Mouse (Mus musculus) CH12.LX (cell line): Measurements from ENCODE around the gene Psmb9. TPM values are rescaled to one million over a fixed set of nuclear protein-coding genes. Genes with fewer than 3 reads are reported as not detected.

Source experiments
- DNase-seq: peaks from one replicate; pipeline ENCODE4 v3.0.0-alpha.2; 2013; ENCODE audit errors: extremely low read depth
- H3K27ac ChIP-seq: 2 replicates; pipeline ENCODE4 v1.5.1; 2012; ENCODE audit warnings: low read depth, mild to moderate bottlenecking, control low read depth, moderate library complexity; ENCODE audit not compliant: insufficient read depth
- H3K27me3 ChIP-seq: replicated peaks from 2 replicates; pipeline ENCODE3; 2012; ENCODE audit warnings: inconsistent platforms
- H3K36me3 ChIP-seq, 2 experiments: replicated peaks in 1 of 2; 2 replicates each; pipeline versions ENCODE3 to v1.6.1; 2012; ENCODE audit warnings: inconsistent platforms in 1 of 2, low read length in 1 of 2, mild to moderate bottlenecking in 1 of 2, mixed read lengths in 1 of 2, moderate library complexity in 1 of 2; ENCODE audit not compliant: control insufficient read depth in 1 of 2, insufficient read depth in 1 of 2
- H3K4me1 ChIP-seq, 2 experiments: 2 replicates each; pipeline ENCODE4 v1.6.1; 2012; ENCODE audit warnings: inconsistent platforms in 1 of 2, moderate library complexity in 1 of 2; ENCODE audit not compliant: insufficient read depth in 2 of 2, control insufficient read depth in 1 of 2
- H3K4me2 ChIP-seq: 2 replicates; pipeline ENCODE4 v1.6.1; 2012; ENCODE audit warnings: low read depth, mild to moderate bottlenecking, control low read depth; ENCODE audit not compliant: poor library complexity, insufficient read depth, severe bottlenecking
- H3K4me3 ChIP-seq, 3 experiments: fragments of 150-350 bp in 1 of 3; sonication (generic) in 1 of 3; replicated peaks in 1 of 3; 2 replicates each; pipeline versions ENCODE3 to v1.5.1; 2011 to 2012; ENCODE audit warnings: low read depth in 2 of 3, low read length in 2 of 3, mild to moderate bottlenecking in 2 of 3, moderate library complexity in 2 of 3, control low read depth in 1 of 3, improper control_type of control experiment in 1 of 3, inconsistent platforms in 1 of 3, mixed read lengths in 1 of 3; ENCODE audit not compliant: poor library complexity in 1 of 3
- H3K79me2 ChIP-seq: replicated peaks from 2 replicates; pipeline ENCODE4 v1.6.1; 2012; ENCODE audit warnings: mild to moderate bottlenecking, moderate library complexity; ENCODE audit not compliant: control insufficient read depth, poor library complexity, insufficient read depth, severe bottlenecking; ENCODE audit errors: extremely low read depth
- H3K9ac ChIP-seq: 2 replicates; pipeline ENCODE4 v1.6.1; 2012; ENCODE audit warnings: low read depth, mild to moderate bottlenecking, control low read depth, moderate library complexity; ENCODE audit not compliant: insufficient read depth
- H3K9me3 ChIP-seq: replicated peaks from 2 replicates; pipeline ENCODE3; 2012; ENCODE audit warnings: low read length, inconsistent platforms, mixed read lengths
- CHD1 ChIP-seq: IDR thresholded peaks from 2 replicates; pipeline ENCODE4 v1.6.1; 2012; ENCODE audit warnings: low read depth, low read length, improper control_type of control experiment, inconsistent platforms
- CHD2 ChIP-seq: IDR thresholded peaks from 2 replicates; pipeline ENCODE4 v1.6.1; 2011; ENCODE audit warnings: low read length, improper control_type of control experiment
- E2F4 ChIP-seq: IDR thresholded peaks from 2 replicates; pipeline ENCODE4 v1.6.1; 2011; ENCODE audit warnings: low read depth, low read length, improper control_type of control experiment; ENCODE audit not compliant: insufficient replicate concordance
- ETS1 ChIP-seq: conservative IDR thresholded peaks from 2 replicates; pipeline ENCODE4 v1.6.1; 2012; ENCODE audit warnings: low read depth, mild to moderate bottlenecking, inconsistent platforms, low read length, improper control_type of control experiment, moderate library complexity
- JUN ChIP-seq: IDR thresholded peaks from 2 replicates; pipeline ENCODE4 v1.6.1; 2011; ENCODE audit warnings: low read depth, mild to moderate bottlenecking, low read length, improper control_type of control experiment, moderate library complexity; ENCODE audit not compliant: insufficient read depth
- KAT2A ChIP-seq: IDR thresholded peaks from 2 replicates; pipeline ENCODE4 v1.6.1; 2012; ENCODE audit warnings: low read length, improper control_type of control experiment, inconsistent platforms; ENCODE audit not compliant: insufficient replicate concordance
- MAFK ChIP-seq: IDR thresholded peaks from 2 replicates; pipeline ENCODE4 v1.6.1; 2011; ENCODE audit warnings: low read length, improper control_type of control experiment; ENCODE audit not compliant: insufficient replicate concordance
- MAX ChIP-seq: IDR thresholded peaks from 2 replicates; pipeline ENCODE4 v1.6.1; 2011; ENCODE audit warnings: low read length, improper control_type of control experiment
- MEF2A ChIP-seq: IDR thresholded peaks from 2 replicates; pipeline ENCODE4 v1.6.1; 2014; ENCODE audit warnings: low read depth, mild to moderate bottlenecking, inconsistent platforms, low read length, improper control_type of control experiment, borderline replicate concordance
- MXI1 ChIP-seq: IDR thresholded peaks from 2 replicates; pipeline ENCODE4 v1.6.1; 2011; ENCODE audit warnings: mild to moderate bottlenecking, low read depth, low read length, improper control_type of control experiment
- MYC ChIP-seq: IDR thresholded peaks from 2 replicates; pipeline ENCODE4 v1.6.1; 2011; ENCODE audit warnings: low read depth, mild to moderate bottlenecking, improper control_type of control experiment, low read length
- NRF1 ChIP-seq: IDR thresholded peaks from 2 replicates; pipeline ENCODE4 v1.6.1; 2014; ENCODE audit warnings: low read depth, mild to moderate bottlenecking, inconsistent platforms, low read length, improper control_type of control experiment, moderate library complexity
- POLR2A ChIP-seq: IDR thresholded peaks from 2 replicates; pipeline ENCODE4 v1.6.1; 2011; ENCODE audit warnings: low read depth, mild to moderate bottlenecking, improper control_type of control experiment, low read length
- POLR2AphosphoS2 ChIP-seq: IDR thresholded peaks from 2 replicates; pipeline ENCODE4 v1.6.1; 2011; ENCODE audit warnings: low read depth, low read length, improper control_type of control experiment
- RAD21 ChIP-seq: IDR thresholded peaks from 2 replicates; pipeline ENCODE4 v1.6.1; 2011; ENCODE audit warnings: low read depth, mild to moderate bottlenecking, low read length, improper control_type of control experiment, moderate library complexity
- SIN3A ChIP-seq: IDR thresholded peaks from 2 replicates; pipeline ENCODE4 v1.6.1; 2012; ENCODE audit warnings: low read length, improper control_type of control experiment, inconsistent platforms
- SMC3 ChIP-seq: IDR thresholded peaks from 2 replicates; pipeline ENCODE4 v1.6.1; 2011; ENCODE audit warnings: low read depth, low read length, improper control_type of control experiment
- TBP ChIP-seq: conservative IDR thresholded peaks from 2 replicates; pipeline ENCODE4 v1.6.1; 2011; ENCODE audit warnings: low read depth, low read length, improper control_type of control experiment
- TCF12 ChIP-seq: IDR thresholded peaks from 2 replicates; pipeline ENCODE4 v1.6.1; 2014; ENCODE audit warnings: low read depth, mild to moderate bottlenecking, inconsistent platforms, low read length, improper control_type of control experiment
- USF2 ChIP-seq: conservative IDR thresholded peaks from 2 replicates; pipeline ENCODE4 v1.6.1; 2011; ENCODE audit warnings: low read depth, low read length, improper control_type of control experiment
- ZC3H11A ChIP-seq: IDR thresholded peaks from 2 replicates; pipeline ENCODE4 v1.6.1; 2012; ENCODE audit warnings: low read depth, mild to moderate bottlenecking, inconsistent platforms, low read length, improper control_type of control experiment
- ZKSCAN1 ChIP-seq: IDR thresholded peaks from 2 replicates; pipeline ENCODE4 v1.6.1; 2012; ENCODE audit warnings: low read depth, inconsistent platforms, low read length, improper control_type of control experiment, borderline replicate concordance
- ZNF384 ChIP-seq: IDR thresholded peaks from 2 replicates; pipeline ENCODE4 v1.6.1; 2012; ENCODE audit warnings: low read depth, low read length, improper control_type of control experiment, inconsistent platforms
- dilution Hi-C: fragments of 300-500 bp; cut with MboI; formaldehyde crosslinking; loops from 2 replicates; pipeline ENCODE4 v1.14.3; 2020; ENCODE audit warnings: low sequenced_read_pairs; ENCODE audit not compliant: extremely low pct_unique_long_range_greater_than_20kb, extremely low pct_ligation_motif_present
- in situ Hi-C: fragments of 300-500 bp; cut with MboI; formaldehyde crosslinking; loops from 3 replicates; pipeline ENCODE4 v1.14.3; 2019; ENCODE audit warnings: low sequenced_read_pairs, low pct_ligation_motif_present, low pct_unique_long_range_greater_than_20kb, mixed read lengths
- polyA plus RNA-seq: library from polyadenylated mRNA; unstranded; fragments of >175 nt; gene quantifications from 2 replicates; pipeline ENCODE4 v1.2.1, GENCODE M21; 2012; ENCODE audit warnings: low read depth; ENCODE audit not compliant: insufficient read length
- total RNA-seq, 2 experiments: library from RNA; depleted of rRNA; stranded (reverse); fragments of 300-350 nt in 1 of 2; fragments of >200 nt in 1 of 2; gene quantifications; 2 replicates each; pipeline ENCODE4 v1.2.3; 2012 to 2014

Psmb9 gene
- total and polyA plus RNA-seq, 3 experiments, result 159 to 435 (median 192) TPM

DNA sequence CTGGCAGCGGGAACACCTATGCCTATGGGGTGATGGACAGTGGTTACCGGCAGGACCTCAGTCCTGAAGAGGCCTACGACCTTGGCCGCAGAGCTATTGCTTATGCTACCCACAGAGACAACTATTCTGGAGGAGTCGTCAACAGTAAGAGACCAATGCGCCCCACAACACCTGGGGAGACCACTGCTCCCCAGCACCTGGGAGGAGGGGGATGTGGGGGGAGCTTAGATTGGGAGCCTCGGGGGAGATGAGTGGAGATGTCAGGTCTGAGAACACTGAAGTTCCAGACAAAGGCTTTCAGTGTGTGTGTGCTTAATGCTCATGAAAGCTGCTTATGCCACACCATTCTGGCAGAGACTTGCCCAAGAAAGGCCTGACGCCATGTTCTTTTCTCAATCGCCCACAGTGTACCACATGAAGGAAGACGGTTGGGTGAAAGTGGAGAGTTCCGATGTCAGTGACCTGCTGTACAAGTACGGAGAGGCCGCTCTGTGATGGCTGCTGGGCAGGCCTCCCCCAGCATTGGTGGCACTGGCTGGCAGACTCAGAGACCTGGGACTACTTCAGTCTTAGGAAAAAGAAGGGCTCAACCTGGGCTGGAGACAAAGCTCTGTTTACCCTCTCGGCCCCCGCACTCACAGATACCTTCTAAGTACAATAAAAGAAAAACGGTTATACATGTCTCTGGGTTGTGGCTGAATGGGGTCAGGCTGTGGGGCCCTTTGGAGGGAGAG is 13.4 kb upstream of the Psmb9 start:
- H3K9ac ChIP-seq, result peak overlapping the region; percentile 58

DNA sequence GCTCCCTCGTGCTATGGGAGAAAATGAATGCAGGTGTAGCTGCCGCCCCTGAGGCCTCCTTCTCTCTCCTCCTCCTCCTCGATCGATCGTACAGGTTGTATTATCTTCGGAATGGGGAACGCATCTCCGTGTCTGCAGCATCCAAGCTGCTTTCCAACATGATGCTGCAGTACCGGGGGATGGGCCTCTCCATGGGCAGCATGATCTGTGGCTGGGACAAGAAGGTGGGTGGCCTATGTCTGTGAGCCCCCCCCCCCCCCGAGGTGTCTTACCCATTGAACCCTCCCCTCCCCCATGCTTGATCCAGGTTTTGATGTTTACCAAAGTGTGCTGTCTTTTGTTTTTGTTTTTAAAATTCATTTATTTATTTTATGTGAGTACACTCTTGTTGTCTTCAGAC is 12.5 kb upstream of the Psmb9 start:
- Histone ChIP-seq H3K4me3 (peak overlapping the region; percentile 53 to 69 (median 57)), H3K27ac (peak overlapping the region; percentile 48; the same call in 1 of the 2 replicates), H3K4me2 (peak overlapping the region; percentile 89), H3K9ac (peak overlapping the region; percentile 58), H3K4me1 (peaks cover 12 to 50% of the 10 kb centered on the region in 2 experiments), H3K36me3 (peaks cover 34 to 51% of the 10 kb centered on the region in 2 experiments), H3K79me2 (peaks cover 43% of the 10 kb centered on the region), H3K27me3 (no peaks in the 10 kb centered on the region), H3K9me3 (no peaks in the 10 kb centered on the region)
- in situ Hi-C loops (no loop called here), dilution Hi-C loops (no loop called here)
- DNase-seq, result no peak
- TF ChIP-seq CHD1, result no peak; the same call in 1 of the 2 replicates

More for the DNA sequence above, 13.4 kb upstream of the Psmb9 start:
- no peak for DNase-seq
- Histone ChIP-seq H3K79me2 (peaks cover 44% of the 10 kb centered on the region), H3K4me3 (peak overlapping the region in 1 of 3 experiments; percentile 6), H3K4me1 (peaks cover 12 to 43% of the 10 kb centered on the region in 2 experiments), H3K27ac (peak overlapping the region; percentile 45), H3K9me3 (no peaks in the 10 kb centered on the region), H3K4me2 (peak overlapping the region; percentile 89)
- TF ChIP-seq MYC (no peak), RAD21 (no peak), ETS1 (no peak), MAX (no peak), USF2 (no peak), KAT2A (no peak)
- TF ChIP-seq, all 38 proteins: peak for 0
- peaks cover 30 to 44% of the 10 kb centered on the region in 2 experiments for H3K36me3 ChIP-seq
- in situ Hi-C loops, result no loop called here
- H3K27me3 ChIP-seq, result no peaks in the 10 kb centered on the region
- dilution Hi-C loops, result no loop called here

DNA sequence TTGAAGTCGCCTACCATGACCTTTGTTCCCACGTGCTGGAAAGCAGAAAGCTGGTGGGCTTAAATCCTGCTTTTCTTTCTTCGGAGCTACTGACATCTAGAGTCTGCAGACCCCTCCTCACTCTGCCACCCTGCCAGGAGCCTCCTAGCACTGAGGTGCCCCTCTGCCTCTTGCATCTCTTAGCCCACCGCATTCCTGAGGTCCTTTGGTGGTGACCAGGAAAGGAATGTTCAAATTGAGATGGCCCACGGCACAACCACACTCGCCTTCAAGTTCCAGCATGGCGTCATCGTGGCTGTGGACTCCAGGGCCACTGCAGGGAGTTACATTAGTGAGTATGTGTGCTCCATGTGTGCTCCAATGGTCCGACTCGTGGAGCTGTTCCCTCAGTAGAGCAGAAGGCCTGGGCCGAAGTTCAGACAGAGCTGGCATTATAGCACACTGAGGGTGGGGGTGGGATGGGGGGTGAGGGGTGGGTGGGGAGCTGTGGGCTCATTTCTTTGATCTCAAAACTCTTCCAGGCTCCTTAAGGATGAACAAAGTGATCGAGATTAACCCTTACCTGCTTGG is 11.6 kb upstream of the Psmb9 start:
- Histone ChIP-seq H3K27me3 (no peaks in the 10 kb centered on the region), H3K79me2 (peaks cover 45% of the 10 kb centered on the region), H3K27ac (peak overlapping the region; percentile 93), H3K4me2 (peak overlapping the region; percentile 65), H3K9ac (peak overlapping the region; percentile 100), H3K4me3 (peak overlapping the region; percentile 85 to 99 (median 93)), H3K4me1 (peaks cover 21 to 60% of the 10 kb centered on the region in 2 experiments), H3K36me3 (peaks cover 43 to 61% of the 10 kb centered on the region in 2 experiments), H3K9me3 (no peaks in the 10 kb centered on the region)
- in situ Hi-C loops, result no loop called here
- no peak for DNase-seq
- dilution Hi-C loops, result no loop called here
- TF ChIP-seq POLR2A, result no peak
- no peak for TF ChIP-seq SMC3
- no peak for TF ChIP-seq NRF1
- no peak for TF ChIP-seq TCF12
- TF ChIP-seq TBP, result no peak
- 0 out of 2 replicates have a peak, but pooled peaks have one; percentile 4 for TF ChIP-seq MYC
- TF ChIP-seq MAX, result 0 out of 2 replicates have a peak, but pooled peaks have one; percentile 13
- no peak for TF ChIP-seq CHD2
- TF ChIP-seq ZNF384, result no peak
- peak; percentile 58; the same call in 1 of the 2 replicates for TF ChIP-seq MXI1
- TF ChIP-seq MEF2A, result no peak
- TF ChIP-seq CHD1, result 0 out of 2 replicates have a peak, but pooled peaks have one; percentile 42
- TF ChIP-seq SIN3A, result peak; percentile 46; the same call in 1 of the 2 replicates
- no peak for TF ChIP-seq ZKSCAN1
- no peak for TF ChIP-seq POLR2AphosphoS2
- TF ChIP-seq JUN, result no peak
- TF ChIP-seq MAFK, result no peak
- no peak for TF ChIP-seq ZC3H11A
- TF ChIP-seq E2F4, result no peak
